Mouse (Mus musculus): ENCODE results near the gene Tbx6.

Tbx6 gene

DNA sequence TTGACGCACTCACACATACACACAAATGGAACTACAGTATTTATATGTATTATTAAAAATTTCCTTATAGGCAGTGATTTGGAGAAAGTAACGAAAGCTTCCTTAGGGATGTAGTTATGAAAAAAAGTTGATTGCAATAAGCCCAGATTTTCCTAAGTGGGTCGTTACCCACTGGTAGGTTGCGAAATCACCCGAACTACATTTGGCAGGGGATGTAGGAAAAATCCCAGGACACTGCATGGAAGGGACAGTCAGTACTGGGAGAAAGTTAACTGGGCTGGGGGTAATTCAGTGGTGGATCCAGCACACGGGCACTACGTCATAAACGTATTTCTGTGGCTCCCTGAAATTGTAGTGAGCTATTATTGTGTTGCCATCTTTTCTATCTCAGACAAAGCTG lies 35.2 kb downstream of the Tbx6 start:
- DNase-seq (ENCODE audit: low spot score in 2 of 2), result no peak

DNA sequence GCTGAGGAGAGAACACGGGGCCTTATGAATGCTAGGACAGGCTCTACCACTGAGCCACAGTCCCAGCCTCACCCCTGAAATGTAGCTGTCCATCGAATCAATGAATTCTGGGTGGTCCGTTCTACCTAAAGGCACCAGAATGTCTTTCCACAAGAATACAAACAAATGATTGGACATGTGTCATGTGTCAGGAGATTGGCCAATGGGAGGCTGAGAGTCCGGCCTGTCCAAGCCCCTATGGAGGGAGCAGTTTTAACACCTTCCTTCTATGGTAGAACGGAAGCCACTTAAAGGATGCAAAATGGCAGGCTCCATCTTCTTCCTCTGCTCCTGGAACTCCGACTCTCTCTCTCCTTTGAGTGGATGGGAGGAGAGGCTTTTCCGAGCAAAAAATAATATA lies 36.3 kb downstream of the Tbx6 start:
- no peak for DNase-seq (ENCODE audit: low spot score in 2 of 2)

DNA sequence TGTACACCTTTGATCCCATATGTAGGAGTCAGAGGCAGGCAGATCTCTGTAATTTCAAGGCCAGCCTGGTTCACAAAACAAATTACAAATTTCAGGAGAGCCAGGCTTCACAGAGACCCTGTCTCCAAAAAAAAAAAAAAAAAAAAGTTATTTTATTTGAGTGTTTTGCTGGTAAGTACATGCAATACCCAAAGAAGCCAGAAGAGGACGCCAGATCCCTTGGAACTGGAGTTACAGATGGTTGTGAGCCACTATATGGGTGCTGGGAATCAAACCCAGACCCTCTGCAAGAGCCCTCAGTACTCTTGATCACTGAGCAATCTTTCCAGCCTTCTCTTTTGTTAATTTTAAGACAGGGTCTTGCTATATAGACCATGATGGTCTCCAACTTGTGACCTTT lies 37.5 kb downstream of the Tbx6 start:
- no peak for DNase-seq (ENCODE audit: low spot score in 2 of 2)

DNA sequence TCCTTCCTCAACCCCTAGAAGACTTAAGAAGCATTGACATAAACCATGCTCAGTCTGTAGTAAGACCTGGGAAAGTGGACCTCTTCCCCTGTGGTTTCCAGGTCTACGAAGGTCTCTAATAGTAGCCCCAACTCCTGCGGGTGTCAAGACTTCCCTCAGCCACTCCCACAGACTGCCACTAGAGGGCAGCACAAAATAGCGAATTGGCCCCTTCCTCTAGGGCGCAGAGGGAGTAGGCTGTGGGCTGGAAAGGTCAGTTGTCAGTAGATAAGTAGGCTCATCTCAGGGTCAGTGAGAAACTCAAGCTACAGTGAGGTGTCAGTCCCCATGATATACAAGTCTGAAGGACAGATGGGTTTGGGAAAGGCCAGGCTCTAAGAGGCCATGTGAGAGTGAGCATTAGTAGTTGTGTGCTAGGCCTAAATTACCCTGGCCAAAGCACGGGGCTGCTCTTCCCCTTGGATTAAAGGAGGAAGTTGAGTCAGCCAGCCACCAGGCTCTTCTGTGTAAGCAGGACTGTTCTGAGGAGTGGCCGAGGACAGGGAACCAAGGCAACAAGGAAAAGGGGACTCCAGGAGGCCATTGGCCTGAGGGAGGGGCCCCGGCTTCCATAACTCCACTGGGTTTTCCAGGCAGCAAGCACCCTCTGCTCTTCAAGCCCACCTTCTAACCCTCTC lies 40.7 kb downstream of the Tbx6 start:
- peak; percentile 67 to 76 for DNase-seq (ENCODE audit: low spot score in 2 of 2)

DNA sequence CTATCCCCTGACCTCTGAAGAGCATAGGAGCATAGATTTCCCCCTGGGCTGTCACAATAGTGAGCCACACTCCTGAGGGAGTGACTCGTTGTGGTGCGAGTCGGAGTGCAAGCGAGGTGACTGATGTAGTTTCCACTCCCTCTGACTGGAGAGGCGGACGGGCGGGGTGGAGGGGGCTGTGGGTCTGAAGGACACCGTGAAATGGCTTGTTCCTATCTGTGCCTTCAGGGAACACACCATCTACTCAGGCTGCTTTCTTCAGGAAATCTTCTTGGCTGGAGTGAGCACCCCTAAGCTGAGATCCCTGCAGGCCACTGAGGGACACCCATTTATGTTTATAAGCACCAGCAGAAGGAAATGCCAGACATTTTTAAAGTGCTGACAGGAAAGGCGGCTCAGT lies 41.5 kb downstream of the Tbx6 start:
- no peak for DNase-seq (ENCODE audit: low spot score in 2 of 2)

DNA sequence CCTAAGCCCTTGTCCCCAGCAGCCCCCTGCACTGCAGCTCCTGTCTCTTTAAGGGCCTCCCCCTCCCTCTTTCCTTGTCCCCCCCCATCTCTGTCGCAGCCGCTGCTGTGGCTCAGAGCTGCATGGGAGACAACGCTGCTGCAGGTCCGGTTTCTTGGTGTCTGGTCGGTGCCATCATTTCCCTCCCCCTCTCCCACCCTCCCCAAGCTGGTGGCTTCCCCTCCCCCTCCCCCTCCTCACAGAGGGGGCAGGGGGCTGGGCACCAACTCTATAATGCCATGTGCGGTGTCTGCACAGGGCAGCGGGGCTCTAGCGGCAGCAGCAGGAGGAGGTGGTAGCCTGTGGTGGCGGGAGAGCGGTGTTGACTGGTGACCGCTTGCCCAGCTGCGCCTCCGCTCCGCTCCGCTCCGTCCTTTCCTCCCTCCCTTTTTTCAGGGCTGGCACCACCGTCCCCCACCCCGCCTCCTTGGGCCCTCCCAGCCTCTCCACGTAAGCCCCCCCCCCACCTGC lies 42.0 kb downstream of the Tbx6 start:
- DNase-seq (ENCODE audit: low spot score in 2 of 2), result no peak

DNA sequence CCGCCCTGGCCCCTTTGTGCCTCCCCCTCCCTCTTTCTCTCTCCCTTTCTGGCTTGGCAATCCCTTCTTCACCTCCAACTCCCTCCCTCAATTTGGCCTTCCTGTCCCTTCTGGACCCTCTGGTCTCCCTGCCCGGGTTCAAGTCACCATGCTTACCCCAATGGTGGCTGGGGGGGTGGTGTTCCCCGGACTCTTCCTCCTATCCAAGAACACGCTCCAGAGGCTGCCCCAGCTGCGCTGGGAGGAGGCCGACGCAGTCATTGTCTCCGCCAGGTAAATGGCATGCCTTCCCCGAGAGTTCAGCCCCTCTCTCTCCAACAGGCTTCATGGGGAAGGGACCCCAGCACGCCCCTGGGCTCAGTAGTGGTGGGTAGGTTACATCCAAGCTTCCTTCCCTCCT lies 42.7 kb downstream of the Tbx6 start:
- DNase-seq (ENCODE audit: low spot score in 2 of 2), result no peak

DNA sequence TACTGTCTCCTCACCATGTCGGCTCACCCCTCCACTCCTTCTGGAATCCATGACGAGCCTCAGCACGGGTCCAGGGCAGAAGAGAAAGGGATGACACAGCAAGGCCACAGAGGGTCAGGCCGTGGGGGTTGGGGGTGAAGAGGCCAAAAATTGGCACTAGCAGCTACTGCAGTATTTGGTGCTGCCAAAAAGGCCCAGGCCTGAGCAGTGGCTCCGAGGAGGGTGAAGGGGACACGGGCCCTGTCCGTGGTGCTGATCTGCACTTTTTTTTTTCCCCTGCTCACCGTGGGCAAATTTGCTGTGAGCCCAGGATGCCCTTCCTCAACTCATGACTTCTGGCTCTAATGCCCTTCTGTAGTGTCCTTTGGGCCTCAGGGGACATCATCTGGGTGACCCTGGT lies 44.1 kb downstream of the Tbx6 start:
- no peak for DNase-seq (ENCODE audit: low spot score in 2 of 2)

DNA sequence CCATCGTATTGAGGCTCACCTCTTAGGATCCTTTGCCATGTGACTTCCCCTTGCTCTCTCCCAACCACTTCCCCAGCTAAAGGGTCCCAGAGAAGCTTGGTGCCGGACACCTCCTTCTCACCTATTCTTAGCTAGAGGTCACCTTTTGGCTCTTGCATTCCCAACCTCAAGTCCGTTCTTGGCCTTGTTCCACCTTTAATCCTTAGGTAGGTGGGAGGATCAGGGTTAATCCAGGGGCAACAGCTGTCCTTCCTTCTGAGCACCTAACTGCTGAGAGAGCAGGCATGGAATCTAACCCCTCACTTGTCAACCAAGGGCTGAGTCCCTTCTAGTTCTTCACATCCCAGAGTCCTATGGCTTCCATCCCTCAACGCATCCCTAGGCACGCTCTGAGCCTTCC lies 44.7 kb downstream of the Tbx6 start:
- DNase-seq (ENCODE audit: low spot score in 2 of 2), result no peak

DNA sequence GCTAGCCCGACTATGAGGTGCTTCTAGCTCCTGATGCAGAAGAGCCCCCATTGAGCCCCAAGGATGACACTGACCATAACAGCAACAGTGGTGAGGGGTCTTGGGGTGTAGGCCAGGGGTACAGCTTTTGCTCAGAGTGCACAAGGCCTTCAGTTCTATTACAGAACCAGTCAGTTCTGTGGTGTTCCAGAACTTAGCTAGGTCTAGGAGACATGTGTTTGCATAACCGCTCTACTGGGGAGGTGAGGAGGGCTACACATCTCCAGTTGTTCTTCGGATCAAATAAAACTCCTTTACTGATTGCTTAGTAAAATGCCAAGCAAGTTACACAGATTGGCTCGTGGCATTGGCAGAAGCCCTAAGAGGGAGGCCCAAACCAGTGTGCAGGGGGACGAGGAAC lies 50.3 kb downstream of the Tbx6 start, which contains the start of gene 4930451I11Rik:
4930451I11Rik (minus strand) TSS at position 101 of the 400 bp plus-strand sequence.
- no peak for DNase-seq (ENCODE audit: low spot score in 2 of 2)

DNA sequence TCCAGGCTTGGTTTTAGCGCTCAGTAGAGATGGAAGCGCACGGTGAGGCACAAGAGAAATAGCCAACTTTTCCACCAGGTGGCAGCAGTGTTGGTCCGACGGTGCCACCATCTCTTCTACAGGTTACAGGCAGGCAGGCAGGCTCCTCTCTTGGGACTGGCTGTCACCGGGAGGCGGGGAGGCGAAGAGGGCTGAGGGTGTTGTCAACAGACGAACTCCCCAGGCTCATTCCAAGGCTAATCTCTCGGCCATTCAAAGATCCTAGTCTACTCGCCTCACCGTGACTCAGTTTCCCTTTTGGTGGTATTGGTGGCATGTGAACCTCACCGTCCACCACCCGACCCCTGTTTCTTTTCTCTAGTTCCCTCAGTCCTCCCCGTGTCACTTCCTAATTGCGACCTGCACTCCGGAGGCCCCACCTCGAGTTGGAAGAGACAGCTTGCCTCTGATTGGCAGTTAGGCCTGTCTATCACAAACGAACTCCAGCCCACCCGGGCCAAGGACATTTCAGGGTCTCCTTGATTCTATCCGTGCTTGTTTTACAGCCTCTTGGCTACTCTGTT lies 50.8 kb downstream of the Tbx6 start:
- peak; percentile 55 to 57 for DNase-seq (ENCODE audit: low spot score in 2 of 2)

DNA sequence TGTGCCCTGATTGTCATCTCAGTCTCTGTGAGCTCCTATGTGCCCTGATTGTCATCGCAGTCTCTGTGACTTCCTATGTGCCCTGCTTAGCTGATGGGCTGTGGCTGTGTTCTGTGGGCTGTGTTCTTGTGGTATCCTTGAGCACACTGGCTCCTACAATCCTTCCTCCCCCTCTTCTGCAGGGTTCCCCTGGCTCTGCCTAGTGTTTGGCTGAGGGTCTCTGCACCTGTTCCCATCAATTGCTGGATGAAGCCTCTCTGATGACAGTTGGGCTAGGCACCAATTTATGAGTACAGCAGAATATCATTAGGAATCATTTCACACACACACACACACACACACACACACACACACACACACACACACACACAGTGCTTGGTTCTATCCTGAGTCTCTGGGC lies 52.0 kb downstream of the Tbx6 start:
- no peak for DNase-seq (ENCODE audit: low spot score in 2 of 2)

Data from urinary bladder, postnatal 36 days (tissue).